Mouse (Mus musculus) liver, adult 2 months (tissue): ENCODE measurements around the gene Nusap1.

ENCODE experiments used
- CTCF ChIP-seq: fragments of 200-500 bp; IDR thresholded peaks from 2 replicates; pipeline ENCODE4 v1.5.1; 2011; ENCODE audit warnings: low read depth, low read length, control low read depth
- POLR2A ChIP-seq: fragments of 200-500 bp; IDR thresholded peaks from 2 replicates; pipeline ENCODE4 v1.6.1; 2011; ENCODE audit warnings: low read length, control low read depth; ENCODE audit not compliant: insufficient read depth; ENCODE audit errors: extremely low read depth

DNA sequence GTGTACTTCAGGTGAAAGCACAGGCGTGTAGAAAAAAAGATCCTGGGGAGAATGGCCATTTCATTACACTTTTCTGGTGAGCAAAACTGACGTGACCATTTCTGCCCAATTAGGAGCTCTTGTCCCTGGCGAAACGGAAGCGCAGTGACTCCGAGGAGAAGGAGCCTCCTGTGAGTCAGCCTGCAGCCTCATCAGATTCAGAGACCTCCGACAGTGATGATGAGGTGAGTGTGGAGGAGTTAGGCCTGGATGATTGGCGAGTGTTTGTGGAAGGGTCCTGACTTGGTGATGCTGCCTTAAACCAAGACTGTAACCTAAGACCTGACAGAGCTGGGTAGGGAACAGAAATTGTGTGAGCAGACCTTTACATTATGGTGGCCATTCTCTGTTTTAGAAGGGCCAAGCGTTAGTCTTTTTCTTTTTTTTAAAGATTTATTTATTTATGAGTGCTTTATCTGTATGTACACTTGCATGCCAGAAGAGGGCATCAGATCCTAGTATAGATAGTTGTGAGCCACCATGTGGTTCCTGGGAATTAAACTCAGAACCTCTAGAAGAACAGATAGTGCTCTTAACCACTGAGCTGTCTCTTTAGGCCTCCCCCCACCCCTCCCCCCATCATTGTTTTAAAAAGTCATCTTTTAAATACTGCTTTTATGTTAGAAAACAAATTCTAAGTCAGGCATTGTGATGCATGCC is 74.1 kb downstream of the Nusap1 start:
- no peak for TF ChIP-seq CTCF
- no peak for TF ChIP-seq POLR2A
